Mouse (Mus musculus) cerebellum, adult 8-10 months (tissue): Measurements from ENCODE around the gene Gm17662.

Experiments
- DNase-seq: peaks from one replicate; pipeline ENCODE4 v3.0.0; 2022

The Gm17662 gene

DNA sequence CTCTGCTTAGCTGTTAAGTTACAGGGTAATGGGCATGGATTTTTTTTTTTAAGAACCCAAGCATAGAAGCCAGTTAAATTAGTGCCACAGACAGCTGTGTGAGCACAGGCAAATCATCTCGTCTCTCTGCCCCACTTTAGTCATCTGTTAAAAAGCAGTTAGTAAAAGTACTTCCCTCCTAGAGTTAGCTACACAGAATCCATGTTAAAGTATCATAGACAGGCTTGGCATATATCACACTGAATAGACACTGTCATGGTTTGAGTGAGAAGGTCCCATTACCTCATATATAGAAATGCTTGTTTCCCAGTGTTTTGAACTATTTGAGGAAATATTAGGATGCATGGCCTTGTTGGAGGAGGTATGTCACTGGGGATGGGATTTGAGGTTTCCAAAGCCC lies at the start of gene Gm17662:
Gene Gm17662, plus strand, starts transcription at position 301 of the 400 bp plus-strand sequence.
- no peak for DNase-seq

- no peak for DNase-seq
These were observed 46.3 kb upstream of the Gm17662 start for GRCm38 (mm10) chr4:104810710-104811286.

DNA sequence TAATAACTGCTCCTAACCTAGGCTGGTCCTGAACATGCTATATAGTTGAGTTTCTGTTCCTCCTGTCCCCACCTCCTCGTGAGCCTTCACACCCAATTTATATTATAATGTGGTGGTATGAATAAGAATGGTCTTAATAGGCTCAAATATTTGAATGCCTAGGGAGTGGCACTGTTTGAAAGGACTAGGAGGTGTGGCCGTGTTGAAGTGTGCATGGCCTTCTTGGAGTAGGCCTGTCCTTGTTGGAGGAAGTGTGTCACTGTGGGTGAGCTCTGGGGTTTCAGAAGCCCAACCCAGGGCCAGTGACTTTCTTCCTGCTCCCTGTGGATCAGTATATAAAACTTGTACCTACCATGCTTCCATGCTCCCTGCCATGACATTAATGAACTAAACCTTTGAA lies 43.5 kb upstream of the Gm17662 start:
- no peak for DNase-seq

- no peak for DNase-seq
These were observed 40.5 kb upstream of the Gm17662 start for GRCm38 (mm10) chr4:104816519-104817232.

- no peak for DNase-seq
These were observed 39.6 kb upstream of the Gm17662 start for GRCm38 (mm10) chr4:104817509-104817908.

DNA sequence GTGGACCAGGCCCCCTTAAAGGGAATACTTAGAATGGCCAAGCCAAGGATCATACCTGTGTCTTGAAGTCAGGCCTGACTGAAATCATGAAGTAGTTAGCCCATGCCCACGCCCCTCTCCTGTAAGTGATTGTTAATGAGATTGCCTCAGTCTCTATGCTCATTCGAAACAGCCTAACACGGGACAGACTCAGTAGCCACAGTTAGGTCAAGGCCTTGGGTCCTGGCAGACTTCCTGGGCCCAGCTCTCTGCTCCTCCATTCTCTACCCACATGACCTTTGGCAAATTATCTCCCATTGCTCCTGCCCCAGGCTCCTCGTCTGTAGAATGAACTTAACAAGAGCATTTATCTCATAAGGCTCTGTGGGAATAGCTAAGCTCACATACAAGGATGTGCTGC lies 38.1 kb upstream of the Gm17662 start:
- DNase-seq = no peak

DNA sequence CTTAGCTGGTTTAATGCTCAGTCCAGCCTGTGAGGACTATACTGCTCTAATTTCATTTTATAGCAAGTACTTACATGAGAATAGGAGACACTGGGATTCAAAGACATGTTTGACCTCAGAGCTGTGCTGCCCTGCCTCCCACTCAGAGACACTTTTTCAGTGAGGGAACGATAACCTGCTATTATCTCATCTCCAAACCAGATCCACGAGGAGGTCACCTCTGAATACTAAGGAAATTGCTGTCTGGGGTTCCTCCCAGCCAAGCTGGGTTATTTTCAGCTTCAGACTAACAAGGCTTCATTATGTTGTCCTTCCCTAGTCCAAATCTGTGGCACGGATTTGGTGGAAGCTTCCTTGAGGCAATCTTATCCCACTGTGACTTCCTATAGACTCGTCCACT lies 37.2 kb upstream of the Gm17662 start:
- DNase-seq = no peak

DNA sequence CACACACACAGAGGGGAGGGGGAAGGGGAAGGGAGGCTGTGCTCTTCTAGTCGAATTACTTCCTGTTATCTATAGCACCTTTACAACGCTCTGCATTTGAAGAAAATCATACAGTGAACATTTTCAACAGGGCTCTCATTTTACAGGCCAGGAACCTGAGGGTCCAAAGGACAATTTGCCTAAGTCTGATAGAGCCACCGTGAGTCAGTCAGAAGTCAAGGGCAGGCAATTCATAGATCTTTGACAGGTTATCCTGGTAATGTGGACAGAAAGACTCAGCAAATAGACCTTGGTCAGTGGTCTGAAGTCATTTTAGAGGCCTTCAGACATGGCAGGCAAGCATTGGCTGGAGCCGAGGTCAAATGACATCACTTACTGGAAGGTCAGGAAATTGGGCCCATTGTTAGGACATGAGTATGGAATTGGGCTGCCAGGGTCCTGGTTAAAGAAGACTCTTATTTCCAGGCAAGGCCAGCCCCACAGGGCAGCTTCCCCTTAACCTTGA lies 33.5 kb upstream of the Gm17662 start:
- no peak for DNase-seq

DNA sequence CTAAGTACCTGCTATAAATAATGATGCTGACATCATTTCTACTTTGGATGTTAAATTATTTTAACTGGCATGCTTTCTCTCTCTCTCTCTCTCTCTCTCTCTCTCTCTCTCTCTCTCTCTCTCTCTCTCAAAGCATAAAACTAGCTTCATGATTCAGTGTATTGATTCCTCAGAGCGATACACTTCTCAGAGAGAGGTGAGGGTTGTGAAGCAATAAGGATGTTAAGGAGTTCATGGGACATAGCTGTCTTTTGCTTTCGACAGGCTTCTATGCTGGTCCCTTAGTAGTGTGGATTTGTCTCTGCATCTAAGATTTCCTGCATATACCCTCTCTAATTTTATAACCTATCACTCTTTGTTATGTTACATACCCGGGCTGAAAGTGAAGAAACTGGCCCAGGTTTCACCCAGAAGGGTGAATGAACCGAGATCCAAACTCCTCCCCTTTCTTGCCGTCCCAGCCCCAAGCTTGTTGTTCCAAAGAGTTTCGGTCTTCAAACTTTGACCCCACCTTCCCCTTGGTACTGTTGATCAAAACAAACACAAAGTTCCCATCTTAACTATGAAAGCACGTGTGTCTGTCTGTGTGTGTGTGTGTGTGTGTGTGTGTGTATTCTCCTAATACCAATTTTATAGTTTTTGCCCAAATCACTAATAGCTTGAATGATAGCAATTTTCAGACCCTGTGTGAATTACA lies 32.6 kb upstream of the Gm17662 start:
- DNase-seq = no peak

- DNase-seq = no peak
These were observed 28.2 kb upstream of the Gm17662 start for GRCm38 (mm10) chr4:104828939-104829338.

DNA sequence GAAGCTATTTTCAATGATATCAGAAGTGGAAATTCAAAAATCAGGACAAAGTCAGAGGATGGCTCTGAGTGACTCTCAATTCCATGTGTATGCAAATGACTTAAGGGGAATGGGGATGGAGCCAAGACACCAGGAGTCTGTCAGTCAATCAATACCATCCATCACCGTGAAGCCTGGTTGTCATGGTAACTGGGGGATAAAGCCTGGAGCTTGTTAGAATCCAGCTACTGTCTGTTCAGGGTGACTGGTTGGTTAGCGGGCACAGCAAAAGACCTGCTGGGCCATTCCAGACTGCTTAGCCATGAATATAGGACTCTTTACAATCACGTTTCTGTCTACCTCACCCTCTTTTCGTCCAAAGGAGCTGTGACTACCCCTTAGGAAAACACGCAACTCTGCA lies 22.0 kb upstream of the Gm17662 start:
- no peak for DNase-seq

DNA sequence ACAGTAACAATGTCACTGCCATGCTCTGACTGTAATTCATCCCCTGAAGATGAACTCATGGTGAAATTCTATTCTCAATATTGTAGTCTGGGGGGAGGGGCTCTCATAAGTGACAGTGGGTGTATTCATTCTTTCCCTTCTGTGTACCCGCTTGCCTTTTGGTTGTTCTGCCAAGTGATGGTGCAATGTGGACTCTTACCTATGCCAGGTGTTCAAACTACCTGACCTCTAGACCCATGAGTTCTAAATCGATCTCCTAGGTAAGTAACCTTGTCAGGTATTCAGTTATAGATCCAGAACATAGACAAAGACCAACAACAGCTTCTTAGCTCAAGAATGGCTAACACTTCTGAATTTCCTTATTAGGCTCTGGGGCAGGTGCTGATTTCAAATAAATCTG lies 18.8 kb upstream of the Gm17662 start:
- no peak for DNase-seq

DNA sequence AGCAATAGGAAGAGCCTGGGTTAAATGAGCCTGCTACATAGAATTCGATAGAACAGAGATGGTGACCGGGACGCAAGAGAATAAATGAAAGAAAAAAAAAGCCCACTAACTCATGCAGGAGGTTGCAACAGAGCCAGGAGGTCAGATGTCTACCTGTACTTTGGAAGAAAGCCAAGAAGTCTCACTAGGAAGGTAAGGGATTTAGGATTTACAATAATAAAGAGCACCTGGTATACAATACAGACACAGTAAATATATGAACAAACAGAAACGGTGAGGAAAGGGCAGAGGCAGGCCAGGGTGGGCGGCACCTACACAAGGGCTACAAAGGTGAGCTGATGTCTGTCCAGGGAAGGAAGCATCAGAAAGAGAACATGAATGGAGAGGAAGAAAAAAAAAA lies 14.9 kb upstream of the Gm17662 start:
- DNase-seq = no peak

DNA sequence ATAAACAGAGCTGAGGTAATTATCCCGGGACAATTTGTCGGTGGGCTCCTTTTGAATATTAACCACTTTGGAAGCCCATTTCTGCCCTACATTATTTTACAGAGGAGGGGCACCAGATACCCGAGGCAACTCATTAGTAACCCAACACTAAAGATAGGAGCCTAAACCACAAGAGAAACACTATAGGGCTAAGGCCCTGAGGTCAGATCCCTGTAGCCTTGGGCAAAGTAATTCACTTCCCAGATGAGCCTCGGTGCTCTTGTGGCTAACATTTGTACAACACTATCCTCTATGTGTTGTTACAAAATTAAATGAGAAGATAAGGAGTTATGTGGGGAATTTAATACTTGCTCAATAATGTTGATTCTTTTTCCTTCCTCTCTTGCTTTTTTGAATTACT lies 13.6 kb upstream of the Gm17662 start:
- no peak for DNase-seq

DNA sequence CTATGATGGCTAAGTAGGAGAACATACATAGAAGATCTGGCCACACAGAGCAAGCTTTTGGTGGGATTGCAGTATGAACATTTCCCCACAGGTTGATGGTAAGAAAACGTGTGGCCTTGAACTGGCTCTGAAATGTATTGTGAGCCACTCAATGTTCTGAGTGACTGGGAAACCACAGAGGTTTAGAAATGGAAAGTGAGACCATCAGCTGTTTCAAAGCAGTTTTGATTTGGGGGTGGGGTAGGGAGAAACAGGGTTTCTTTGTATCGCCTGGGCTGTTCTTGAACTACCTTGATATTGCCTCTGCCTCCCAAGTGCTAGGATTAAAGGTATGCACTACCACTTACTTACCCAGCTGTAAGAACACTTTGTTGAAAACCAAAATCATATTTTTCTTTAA lies 1.9 kb upstream of the Gm17662 start:
- DNase-seq = no peak

- no peak for DNase-seq
These were observed 694 bp downstream of the Gm17662 start for GRCm38 (mm10) chr4:104857823-104858222.

DNA sequence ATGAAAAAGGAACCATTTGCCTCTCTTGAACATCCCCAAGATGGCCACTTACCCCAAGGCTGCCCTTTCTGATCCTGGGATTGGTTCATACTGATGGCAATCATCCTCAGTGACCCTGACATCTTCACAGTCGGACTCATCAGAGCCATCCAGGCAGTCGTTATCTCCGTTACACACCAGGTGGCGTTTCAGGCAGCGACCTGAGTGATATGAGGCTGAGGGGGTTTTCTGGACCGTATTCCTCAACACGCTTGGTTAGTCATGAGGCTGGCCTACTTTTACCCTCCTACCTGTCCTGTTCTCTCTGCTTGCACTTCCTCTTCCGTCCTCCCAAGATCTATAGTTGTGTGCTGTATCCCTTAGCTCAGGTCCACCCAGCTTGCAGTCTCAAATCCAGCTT lies 4.1 kb downstream of the Gm17662 start:
- DNase-seq = no peak

- DNase-seq = no peak
These were observed 7.3 kb downstream of the Gm17662 start for GRCm38 (mm10) chr4:104864397-104864796.

- DNase-seq = no peak
These were observed 12.5 kb downstream of the Gm17662 start for GRCm38 (mm10) chr4:104869581-104869980.

DNA sequence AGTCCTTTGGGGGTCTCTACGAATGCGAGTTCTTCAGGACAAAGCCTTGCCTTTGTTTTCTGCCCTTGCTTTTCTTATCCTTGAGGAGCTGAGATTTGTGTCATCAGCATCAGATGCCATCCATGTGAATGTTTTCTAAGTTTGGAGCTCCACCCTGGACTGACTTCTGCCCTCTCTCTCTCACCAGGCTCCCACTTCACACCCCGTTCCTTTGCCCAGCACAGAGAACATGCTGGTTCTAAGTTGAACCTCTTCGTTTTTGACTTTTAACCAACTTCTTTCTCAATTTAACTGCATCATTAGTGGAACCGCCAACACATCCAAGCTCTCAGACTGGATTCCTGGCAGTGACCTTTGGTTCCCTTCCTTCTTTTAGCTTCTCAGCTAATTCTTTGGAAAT lies 13.1 kb downstream of the Gm17662 start:
- DNase-seq = no peak

DNA sequence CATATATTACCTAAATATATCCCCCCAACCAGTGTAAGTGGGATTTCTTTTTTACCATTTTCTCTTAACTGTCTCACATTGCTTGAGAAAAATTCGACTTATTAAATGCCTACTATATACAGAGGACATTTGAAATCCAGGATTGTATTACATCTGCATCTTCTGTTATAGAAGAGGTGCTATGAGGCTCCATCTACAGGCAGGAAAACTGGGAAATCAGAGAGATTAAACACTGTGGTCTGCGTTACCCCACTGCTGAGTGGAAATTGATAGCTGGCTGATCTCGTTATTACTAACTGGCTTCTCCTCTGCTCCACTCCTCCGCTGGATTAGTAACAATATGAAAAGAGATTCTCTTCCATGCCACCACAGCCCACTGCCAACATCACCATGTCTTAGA lies 18.7 kb downstream of the Gm17662 start:
- DNase-seq = no peak

GRCm38 (mm10) chr4:104876323-104876722 lies 19.2 kb downstream of the Gm17662 start, which contains the start of gene C8a:
TSS of gene C8a (minus strand) at chr4:104876398.
- no peak for DNase-seq

- DNase-seq = no peak
These were observed 30.4 kb downstream of the Gm17662 start for GRCm38 (mm10) chr4:104887486-104887885.
